Mouse (Mus musculus) hindbrain, embryonic 11.5 days (tissue): ENCODE measurements around the gene Pttg1ip. TPM values are rescaled to one million over a fixed set of nuclear protein-coding genes. Genes with fewer than 3 reads are reported as not detected.

ENCODE experiments used
- ATAC-seq: fragments of 200-750 bp; cut with Nextera tagmentation; 2 replicates; pipeline ENCODE4 v1.8.0; 2017; ENCODE audit warnings: mild to moderate bottlenecking, moderate TSS enrichment, moderate library complexity; ENCODE audit not compliant: low FRiP score
- DNase-seq: peaks from one replicate; pipeline ENCODE4 v3.0.0-alpha.2; 2015; ENCODE audit warnings: low spot score
- H3K27ac ChIP-seq: fragments of 300-500 bp; sonication (generic); 2 replicates; pipeline ENCODE4 v1.5.1; 2014; ENCODE audit warnings: mild to moderate bottlenecking, low read depth, low read length
- H3K27me3 ChIP-seq: fragments of 300-500 bp; sonication (generic); 2 replicates; pipeline ENCODE4 v1.6.1; 2014; ENCODE audit warnings: mild to moderate bottlenecking, low read length, moderate library complexity, mixed read lengths; ENCODE audit not compliant: control insufficient read depth, insufficient read depth
- H3K36me3 ChIP-seq: fragments of 300-500 bp; sonication (generic); 2 replicates; pipeline ENCODE4 v1.6.1; 2014; ENCODE audit warnings: mild to moderate bottlenecking, low read length, moderate library complexity, mixed read lengths; ENCODE audit not compliant: control insufficient read depth, insufficient read depth
- H3K4me1 ChIP-seq: fragments of 300-500 bp; sonication (generic); replicated peaks from 2 replicates; pipeline ENCODE4 v1.6.1; 2014; ENCODE audit warnings: low read length, mixed read lengths; ENCODE audit not compliant: control insufficient read depth, insufficient read depth
- H3K4me2 ChIP-seq: fragments of 300-500 bp; sonication (generic); replicated peaks from 2 replicates; pipeline ENCODE4 v1.6.1; 2014; ENCODE audit warnings: mild to moderate bottlenecking, low read depth, low read length
- H3K4me3 ChIP-seq: fragments of 300-500 bp; sonication (generic); 2 replicates; pipeline ENCODE4 v1.5.1; 2014; ENCODE audit warnings: low read depth, low read length
- H3K9ac ChIP-seq: fragments of 300-500 bp; sonication (generic); 2 replicates; pipeline ENCODE4 v1.6.1; 2014; ENCODE audit warnings: low read depth, low read length
- H3K9me3 ChIP-seq: fragments of 300-500 bp; sonication (generic); 2 replicates; pipeline ENCODE4 v1.6.1; 2016; ENCODE audit warnings: low read length; ENCODE audit not compliant: control insufficient read depth
- WGBS: fragments of 180-500 bp; shearing (Covaris S2); extraction: QIAGEN DNeasy Blood & Tissue Kit; methylation state at CpG from one replicate; pipeline ENCODE4 v1.1.7; 2014; 5-methylcytosine and 5-hydroxymethylcytosine counted together
- microRNA counts: library from miRNA; unstranded; fragments of <30 nt; microRNA quantifications from one replicate; lab custom pipeline; 2015
- polyA plus RNA-seq: library from polyadenylated mRNA; unstranded; fragments of >200 nt; fragmentation: Nextera tagmentation; extraction: Ambion mirVana; gene quantifications from 2 replicates; pipeline ENCODE4 v1.2.1, GENCODE M21; 2014

Gene Pttg1ip
- polyA plus RNA-seq, 1 experiment from 2014 or later, result 73.1 TPM

GRCm38 (mm10) chr10:77647461-77647860, 65.9 kb downstream of the Pttg1ip start:
- Histone ChIP-seq H3K9me3 (no peaks in the 10 kb centered on the region), H3K4me2 (no peak overlapping the region), H3K27me3 (no peaks in the 10 kb centered on the region), H3K27ac (no peak overlapping the region), H3K4me1 (no peaks in the 10 kb centered on the region), H3K9ac (no peak overlapping the region), H3K4me3 (no peak overlapping the region), H3K36me3 (peaks cover 10% of the 10 kb centered on the region)
- DNase-seq, result no peak
- ATAC-seq, result no peak
- WGBS, result 88% methylated on average over 1 of the region's 1 CpGs

GRCm38 (mm10) chr10:77647901-77648300, 66.4 kb downstream of the Pttg1ip start:
- no peak overlapping the region for H3K4me3 ChIP-seq
- H3K4me1 ChIP-seq, result no peaks in the 10 kb centered on the region
- DNase-seq (no peak), ATAC-seq (no peak)
- no peaks in the 10 kb centered on the region for H3K9me3 ChIP-seq
- 82% methylated on average over 8 of the region's 8 CpGs for WGBS
- no peak overlapping the region for H3K27ac ChIP-seq
- H3K27me3 ChIP-seq, result no peaks in the 10 kb centered on the region
- H3K9ac ChIP-seq, result no peak overlapping the region
- H3K36me3 ChIP-seq, result peaks cover 10% of the 10 kb centered on the region
- H3K4me2 ChIP-seq, result no peak overlapping the region

MicroRNAs encoded within 50 kb of the gene (microRNA counts, 519-probe panel; counts per million panel counts)
- not detected for microRNA mmu-miR-1930 (lab: Ali Mortazavi, UCI)

Other genes starting within 250 kb of the Pttg1ip start
- gene Adarb1, start 163.4 kb upstream of the Pttg1ip start, polyA plus RNA-seq, result 5.2 and 6.3 TPM in 2 replicates
- gene Fam207a, start 65.9 kb upstream of the Pttg1ip start, polyA plus RNA-seq, result 34.6 and 41.8 TPM in 2 replicates
- 1.2 and 1.8 TPM in 2 replicates for gene Itgb2, start 51.5 kb upstream of the Pttg1ip start, polyA plus RNA-seq
- 287 and 321 TPM in 2 replicates for gene Sumo3, start 24.4 kb downstream of the Pttg1ip start, polyA plus RNA-seq
- gene Gm49325, start 24.5 kb downstream of the Pttg1ip start, polyA plus RNA-seq, result 2.2 TPM in 1 of 2 replicates, not detected in the other
- 40.5 and 50.0 TPM in 2 replicates for gene Ube2g2, start 40.6 kb downstream of the Pttg1ip start, polyA plus RNA-seq
- 0.56 and 0.64 TPM in 2 replicates for gene Tspear, start 104.8 kb downstream of the Pttg1ip start, polyA plus RNA-seq
- gene Gm19402, start 109.0 kb downstream of the Pttg1ip start, polyA plus RNA-seq, result not detected in 2 replicates
- gene Gm9508, start 115.5 kb downstream of the Pttg1ip start, polyA plus RNA-seq, result not detected in 2 replicates
- gene Gm10272, start 124.9 kb downstream of the Pttg1ip start, polyA plus RNA-seq, result not detected in 2 replicates
- not detected in 2 replicates for gene Gm10024, start 129.7 kb downstream of the Pttg1ip start, polyA plus RNA-seq
- not detected in 2 replicates for gene Gm10142, start 134.1 kb downstream of the Pttg1ip start, polyA plus RNA-seq
- gene Krtap12-1, start 138.9 kb downstream of the Pttg1ip start, polyA plus RNA-seq, result not detected in 2 replicates
- gene Gm10100, start 144.8 kb downstream of the Pttg1ip start, polyA plus RNA-seq, result not detected in 2 replicates
- gene Gm18596, start 160.9 kb downstream of the Pttg1ip start, polyA plus RNA-seq, result not detected in 2 replicates
- gene Gm9736, start 169.6 kb downstream of the Pttg1ip start, polyA plus RNA-seq, result not detected in 2 replicates
- not detected in 2 replicates for gene Gm3233, start 178.0 kb downstream of the Pttg1ip start, polyA plus RNA-seq
- gene Gm3238, start 189.6 kb downstream of the Pttg1ip start, polyA plus RNA-seq, result not detected in 2 replicates
- not detected in 2 replicates for gene Gm7138, start 195.2 kb downstream of the Pttg1ip start, polyA plus RNA-seq
- not detected in 2 replicates for gene Gm3250, start 200.8 kb downstream of the Pttg1ip start, polyA plus RNA-seq
- not detected in 2 replicates for gene Gm7137, start 206.5 kb downstream of the Pttg1ip start, polyA plus RNA-seq
- not detected in 2 replicates for gene Gm9639, start 213.4 kb downstream of the Pttg1ip start, polyA plus RNA-seq
- gene Gm19668, start 217.4 kb downstream of the Pttg1ip start, polyA plus RNA-seq, result not detected in 2 replicates
- gene Gm9507, start 230.1 kb downstream of the Pttg1ip start, polyA plus RNA-seq, result not detected in 2 replicates
- not detected in 2 replicates for gene Gm2696, start 233.0 kb downstream of the Pttg1ip start, polyA plus RNA-seq
- gene Krtap10-4, start 245.4 kb downstream of the Pttg1ip start, polyA plus RNA-seq, result not detected in 2 replicates